Mouse (Mus musculus) testis, adult 2 months (tissue): ENCODE measurements around the gene Exoc3l2. TPM values are rescaled to one million over a fixed set of nuclear protein-coding genes. Genes with fewer than 3 reads are reported as not detected.

Experiments
- H3K27ac ChIP-seq: fragments of 200-500 bp; 2 replicates; pipeline ENCODE4 v1.5.1; 2012; ENCODE audit warnings: low read depth, low read length; ENCODE audit not compliant: control insufficient read depth, insufficient read depth
- H3K27me3 ChIP-seq: fragments of 200-500 bp; 2 replicates; pipeline ENCODE4 v1.6.1; 2012; ENCODE audit warnings: mild to moderate bottlenecking, low read length, moderate library complexity; ENCODE audit not compliant: control insufficient read depth, insufficient read depth
- H3K36me3 ChIP-seq: fragments of 200-500 bp; 2 replicates; pipeline ENCODE4 v1.6.1; 2012; ENCODE audit warnings: mild to moderate bottlenecking, low read length; ENCODE audit not compliant: control insufficient read depth, insufficient read depth
- H3K4me1 ChIP-seq: fragments of 200-500 bp; 2 replicates; pipeline ENCODE4 v1.6.1; 2012; ENCODE audit warnings: low read length; ENCODE audit not compliant: control insufficient read depth, insufficient read depth
- H3K4me3 ChIP-seq: fragments of 200-500 bp; 2 replicates; pipeline ENCODE4 v1.5.1; 2012; ENCODE audit warnings: low read depth, mild to moderate bottlenecking, low read length, moderate library complexity, mixed read lengths; ENCODE audit not compliant: control insufficient read depth
- CTCF ChIP-seq: fragments of 200-500 bp; IDR thresholded peaks from 2 replicates; pipeline ENCODE4 v1.5.1; 2012; ENCODE audit warnings: low read depth, mild to moderate bottlenecking, inconsistent platforms, low read length, moderate library complexity; ENCODE audit not compliant: control insufficient read depth, insufficient read depth, insufficient replicate concordance
- POLR2A ChIP-seq: fragments of 200-500 bp; IDR thresholded peaks from 2 replicates; pipeline ENCODE4 v1.6.1; 2012; ENCODE audit warnings: low read depth, mild to moderate bottlenecking, inconsistent platforms, low read length, moderate library complexity; ENCODE audit not compliant: control insufficient read depth
- polyA plus RNA-seq: library from polyadenylated mRNA; depleted of rRNA; stranded (reverse); fragments of >200 nt; gene quantifications from 2 replicates; pipeline ENCODE4 v1.2.3, GENCODE M21; 2012

The Exoc3l2 gene
- polyA plus RNA-seq, 1 experiment, result 26.1 TPM

GRCm38 (mm10) chr7:19464367-19465307 is 1.5 kb downstream of the Exoc3l2 start:
- H3K4me1 ChIP-seq, result peaks cover 10% of the 10 kb centered on the region
- H3K27ac ChIP-seq, result no peak overlapping the region
- TF ChIP-seq POLR2A (no peak), CTCF (no peak)

GRCm38 (mm10) chr7:19466602-19467145 is 3.5 kb downstream of the Exoc3l2 start:
- no peaks in the 10 kb centered on the region for H3K27me3 ChIP-seq
- no peaks in the 10 kb centered on the region for H3K36me3 ChIP-seq
- TF ChIP-seq CTCF (no peak), POLR2A (no peak)

More at GRCm38 (mm10) chr7:19464367-19465307, 1.5 kb downstream of the Exoc3l2 start:
- H3K27me3 ChIP-seq, result no peaks in the 10 kb centered on the region
- no peak overlapping the region for H3K4me3 ChIP-seq
- no peaks in the 10 kb centered on the region for H3K36me3 ChIP-seq

GRCm38 (mm10) chr7:19467638-19468037 is 4.5 kb downstream of the Exoc3l2 start:
- Histone ChIP-seq H3K27ac (no peak overlapping the region), H3K4me3 (no peak overlapping the region), H3K36me3 (no peaks in the 10 kb centered on the region), H3K4me1 (peaks cover 16% of the 10 kb centered on the region), H3K27me3 (no peaks in the 10 kb centered on the region)
- TF ChIP-seq POLR2A (no peak), CTCF (no peak)

More at GRCm38 (mm10) chr7:19466602-19467145, 3.5 kb downstream of the Exoc3l2 start:
- peaks cover 16% of the 10 kb centered on the region for H3K4me1 ChIP-seq
- no peak overlapping the region for H3K27ac ChIP-seq
- no peak overlapping the region for H3K4me3 ChIP-seq

GRCm38 (mm10) chr7:19468279-19468678 is 5.1 kb downstream of the Exoc3l2 start:
- Histone ChIP-seq H3K4me1 (peaks cover 16% of the 10 kb centered on the region), H3K36me3 (no peaks in the 10 kb centered on the region), H3K4me3 (no peak overlapping the region), H3K27me3 (no peaks in the 10 kb centered on the region), H3K27ac (no peak overlapping the region)
- TF ChIP-seq CTCF (no peak), POLR2A (no peak)

- Histone ChIP-seq H3K27ac (no peak overlapping the region), H3K27me3 (no peaks in the 10 kb centered on the region), H3K4me3 (no peak overlapping the region), H3K36me3 (no peaks in the 10 kb centered on the region), H3K4me1 (peaks cover 26% of the 10 kb centered on the region)
- TF ChIP-seq POLR2A (no peak), CTCF (no peak)
Measured at GRCm38 (mm10) chr7:19469404-19469803, 6.3 kb downstream of the Exoc3l2 start.

- H3K36me3 ChIP-seq, result no peaks in the 10 kb centered on the region
- no peak overlapping the region for H3K27ac ChIP-seq
- TF ChIP-seq CTCF, result no peak
- no peak for TF ChIP-seq POLR2A
- H3K4me3 ChIP-seq, result no peak overlapping the region
- H3K27me3 ChIP-seq, result no peaks in the 10 kb centered on the region
- peaks cover 22% of the 10 kb centered on the region for H3K4me1 ChIP-seq
Measured at GRCm38 (mm10) chr7:19470308-19470707, 7.2 kb downstream of the Exoc3l2 start.

- peaks cover 24% of the 10 kb centered on the region for H3K4me1 ChIP-seq
- H3K36me3 ChIP-seq, result no peaks in the 10 kb centered on the region
- no peak for TF ChIP-seq CTCF
- TF ChIP-seq POLR2A, result no peak
- H3K27ac ChIP-seq, result no peak overlapping the region
- H3K27me3 ChIP-seq, result no peaks in the 10 kb centered on the region
- no peak overlapping the region for H3K4me3 ChIP-seq
Measured at GRCm38 (mm10) chr7:19472403-19472802, 9.3 kb downstream of the Exoc3l2 start.
